Mouse (Mus musculus): ENCODE results near the gene Xlr4c. TPM values are rescaled to one million over a fixed set of nuclear protein-coding genes. Genes with fewer than 3 reads are reported as not detected.
A peak's percentile ranks its signal among the peaks of the same experiment; 100 is the strongest.
"Not testable (repeated sequence)": the region's sequence is repeated elsewhere in the genome, so short reads cannot be mapped to it uniquely, and the experiment has no call there.

The Xlr4c gene
- total RNA-seq (2015; ENCODE audit: low replicate concordance) = not detected in 2 replicates
- 0.94 and 2.9 TPM in 2 replicates for total RNA-seq (2017; ENCODE audit: low replicate concordance)

GRCm38 (mm10) chrX:73242821-73243325 lies at the start of gene Xlr4c:
TSS of gene Xlr4c (minus strand) at chrX:73243130.
- not testable (repeated sequence) for ATAC-seq (replicated peaks; ENCODE audit: low FRiP score, poor library complexity, severe bottlenecking)

- ATAC-seq (replicated peaks; ENCODE audit: low FRiP score, poor library complexity, severe bottlenecking) = not testable (repeated sequence)
Measured at GRCm38 (mm10) chrX:73265270-73265669, 22.3 kb upstream of the Xlr4c start, which contains the start of gene Xlr3c. TSS of gene Xlr3c (minus strand) at chrX:73265390.

- not testable (repeated sequence) for ATAC-seq (replicated peaks; ENCODE audit: low FRiP score, poor library complexity, severe bottlenecking)
Measured at GRCm38 (mm10) chrX:73262428-73262827, 19.5 kb upstream of the Xlr4c start.

GRCm38 (mm10) chrX:73229288-73229687 lies 13.6 kb downstream of the Xlr4c start:
- no peak for ATAC-seq (replicated peaks; ENCODE audit: low FRiP score, poor library complexity, severe bottlenecking)

GRCm38 (mm10) chrX:73228606-73229214 lies 14.2 kb downstream of the Xlr4c start:
- no peak for ATAC-seq (replicated peaks; ENCODE audit: low FRiP score, poor library complexity, severe bottlenecking)

GRCm38 (mm10) chrX:73227914-73228605 lies 14.9 kb downstream of the Xlr4c start, which contains the start of gene F8a:
TSS of gene F8a (plus strand) at chrX:73228291.
- ATAC-seq (replicated peaks; ENCODE audit: low FRiP score, poor library complexity, severe bottlenecking) = peak; percentile 95

GRCm38 (mm10) chrX:73225365-73225764 lies 17.6 kb downstream of the Xlr4c start:
- ATAC-seq (replicated peaks; ENCODE audit: low FRiP score, poor library complexity, severe bottlenecking) = no peak

GRCm38 (mm10) chrX:73213819-73214564 lies 28.9 kb downstream of the Xlr4c start, which contains the start of gene Xlr4b:
TSS of gene Xlr4b (plus strand) at chrX:73214333.
- not testable (repeated sequence) for ATAC-seq (replicated peaks; ENCODE audit: low FRiP score, poor library complexity, severe bottlenecking)

GRCm38 (mm10) chrX:73191934-73192333 lies 51.0 kb downstream of the Xlr4c start, which contains the start of gene Xlr3b:
TSS of gene Xlr3b (plus strand) at chrX:73192207.
- not testable (repeated sequence) for ATAC-seq (replicated peaks; ENCODE audit: low FRiP score, poor library complexity, severe bottlenecking)

Other genes with a start within 250 kb of the Xlr4c start
- gene Pnma5, start 206.0 kb downstream of the Xlr4c start, total RNA-seq (2015; ENCODE audit: low replicate concordance) = not detected in 2 replicates
- not detected in 2 replicates for gene Pnma5, start 206.0 kb downstream of the Xlr4c start, total RNA-seq (2017; ENCODE audit: low replicate concordance)
- not detected in 2 replicates for gene Pnma3, start 178.3 kb downstream of the Xlr4c start, total RNA-seq (2015; ENCODE audit: low replicate concordance)
- not detected in 2 replicates for gene Pnma3, start 178.3 kb downstream of the Xlr4c start, total RNA-seq (2017; ENCODE audit: low replicate concordance)
- 2.9 TPM in 1 of 2 replicates, not detected in the other for gene Xlr4a, start 160.7 kb downstream of the Xlr4c start, total RNA-seq (2015; ENCODE audit: low replicate concordance)
- gene Xlr4a, start 160.7 kb downstream of the Xlr4c start, total RNA-seq (2017; ENCODE audit: low replicate concordance) = 6.5 TPM in 1 of 2 replicates, not detected in the other
- gene Xlr3a, start 146.0 kb downstream of the Xlr4c start, total RNA-seq (2015; ENCODE audit: low replicate concordance) = not detected in 2 replicates
- 3.2 TPM in 1 of 2 replicates, not detected in the other for gene Xlr3a, start 146.0 kb downstream of the Xlr4c start, total RNA-seq (2017; ENCODE audit: low replicate concordance)
- not detected in 2 replicates for gene Gm14685, start 126.1 kb downstream of the Xlr4c start, total RNA-seq (2015; ENCODE audit: low replicate concordance)
- not detected in 2 replicates for gene Gm14685, start 126.1 kb downstream of the Xlr4c start, total RNA-seq (2017; ENCODE audit: low replicate concordance)
- not detected in 2 replicates for gene Xlr5b, start 94.3 kb downstream of the Xlr4c start, total RNA-seq (2015; ENCODE audit: low replicate concordance)
- not detected in 2 replicates for gene Xlr5b, start 94.3 kb downstream of the Xlr4c start, total RNA-seq (2017; ENCODE audit: low replicate concordance)
- gene DXBay18, start 93.7 kb downstream of the Xlr4c start, total RNA-seq (2015; ENCODE audit: low replicate concordance) = not detected in 2 replicates
- not detected in 2 replicates for gene DXBay18, start 93.7 kb downstream of the Xlr4c start, total RNA-seq (2017; ENCODE audit: low replicate concordance)
- not detected in 2 replicates for gene Spin2d, start 66.1 kb downstream of the Xlr4c start, total RNA-seq (2015; ENCODE audit: low replicate concordance)
- not detected in 2 replicates for gene Spin2d, start 66.1 kb downstream of the Xlr4c start, total RNA-seq (2017; ENCODE audit: low replicate concordance)
- 0.63 TPM in 1 of 2 replicates, not detected in the other for gene Xlr3b, start 50.9 kb downstream of the Xlr4c start, total RNA-seq (2015; ENCODE audit: low replicate concordance)
- gene Xlr3b, start 50.9 kb downstream of the Xlr4c start, total RNA-seq (2017; ENCODE audit: low replicate concordance) = not detected in 2 replicates
- 2.1 and 6.9 TPM in 2 replicates for gene Xlr4b, start 28.8 kb downstream of the Xlr4c start, total RNA-seq (2015; ENCODE audit: low replicate concordance)
- gene Xlr4b, start 28.8 kb downstream of the Xlr4c start, total RNA-seq (2017; ENCODE audit: low replicate concordance) = 0.77 and 2.2 TPM in 2 replicates
- 2.5 TPM in 1 of 2 replicates, not detected in the other for gene F8a, start 14.8 kb downstream of the Xlr4c start, total RNA-seq (2015; ENCODE audit: low replicate concordance)
- gene F8a, start 14.8 kb downstream of the Xlr4c start, total RNA-seq (2017; ENCODE audit: low replicate concordance) = 0.42 and 0.51 TPM in 2 replicates
- gene Xlr3c, start 22.3 kb upstream of the Xlr4c start, total RNA-seq (2015; ENCODE audit: low replicate concordance) = not detected in 2 replicates
- gene Xlr3c, start 22.3 kb upstream of the Xlr4c start, total RNA-seq (2017; ENCODE audit: low replicate concordance) = not detected in 2 replicates
- gene Xlr5a, start 49.8 kb upstream of the Xlr4c start, total RNA-seq (2015; ENCODE audit: low replicate concordance) = not detected in 2 replicates
- not detected in 2 replicates for gene Xlr5a, start 49.8 kb upstream of the Xlr4c start, total RNA-seq (2017; ENCODE audit: low replicate concordance)
- gene Xlr5c, start 49.8 kb upstream of the Xlr4c start, total RNA-seq (2015; ENCODE audit: low replicate concordance) = not detected in 2 replicates
- gene Xlr5c, start 49.8 kb upstream of the Xlr4c start, total RNA-seq (2017; ENCODE audit: low replicate concordance) = not detected in 2 replicates
- gene Gm45015, start 93.7 kb upstream of the Xlr4c start, total RNA-seq (2015; ENCODE audit: low replicate concordance) = not detected in 2 replicates
- gene Gm45015, start 93.7 kb upstream of the Xlr4c start, total RNA-seq (2017; ENCODE audit: low replicate concordance) = not detected in 2 replicates
- gene Zfp275, start 99.5 kb upstream of the Xlr4c start, total RNA-seq (2015; ENCODE audit: low replicate concordance) = 1.3 and 6.1 TPM in 2 replicates
- 0.84 and 1.3 TPM in 2 replicates for gene Zfp275, start 99.5 kb upstream of the Xlr4c start, total RNA-seq (2017; ENCODE audit: low replicate concordance)
- not detected in 2 replicates for gene Gm18336, start 155.6 kb upstream of the Xlr4c start, total RNA-seq (2015; ENCODE audit: low replicate concordance)
- not detected in 2 replicates for gene Gm18336, start 155.6 kb upstream of the Xlr4c start, total RNA-seq (2017; ENCODE audit: low replicate concordance)
- not detected in 2 replicates for gene Zfp92, start 168.0 kb upstream of the Xlr4c start, total RNA-seq (2015; ENCODE audit: low replicate concordance)
- gene Zfp92, start 168.0 kb upstream of the Xlr4c start, total RNA-seq (2017; ENCODE audit: low replicate concordance) = not detected in 2 replicates
- not detected in 2 replicates for gene Trex2, start 192.2 kb upstream of the Xlr4c start, total RNA-seq (2015; ENCODE audit: low replicate concordance)
- not detected in 2 replicates for gene Trex2, start 192.2 kb upstream of the Xlr4c start, total RNA-seq (2017; ENCODE audit: low replicate concordance)
- 1.2 and 13.0 TPM in 2 replicates for gene Haus7, start 215.9 kb upstream of the Xlr4c start, total RNA-seq (2015; ENCODE audit: low replicate concordance)
- gene Haus7, start 215.9 kb upstream of the Xlr4c start, total RNA-seq (2017; ENCODE audit: low replicate concordance) = 5.4 and 13.7 TPM in 2 replicates
- gene Bgn, start 240.5 kb upstream of the Xlr4c start, total RNA-seq (2015; ENCODE audit: low replicate concordance) = 0.63 and 3.5 TPM in 2 replicates
- gene Bgn, start 240.5 kb upstream of the Xlr4c start, total RNA-seq (2017; ENCODE audit: low replicate concordance) = 2.5 TPM in 1 of 2 replicates, not detected in the other

Data from erythroblast, adult 5-6 weeks (primary cell).